Mouse (Mus musculus) ES-Bruce4 (cell line): ENCODE results near the gene Ddi2. TPM values are rescaled to one million over a fixed set of nuclear protein-coding genes. Genes with fewer than 3 reads are reported as not detected.

Source experiments
- H3K27ac ChIP-seq: 2 replicates; pipeline ENCODE4 v1.5.1; 2012; ENCODE audit warnings: low read length, inconsistent platforms; ENCODE audit not compliant: insufficient read depth
- H3K27me3 ChIP-seq: 2 replicates; pipeline ENCODE4 v1.6.1; 2012; ENCODE audit warnings: mild to moderate bottlenecking, low read length, inconsistent platforms; ENCODE audit not compliant: control insufficient read depth, poor library complexity, insufficient read depth, severe bottlenecking
- H3K36me3 ChIP-seq: 2 replicates; pipeline ENCODE4 v1.6.1; 2012; ENCODE audit warnings: inconsistent platforms, mild to moderate bottlenecking, low read length, moderate library complexity; ENCODE audit not compliant: control insufficient read depth, poor library complexity, insufficient read depth, severe bottlenecking
- H3K4me1 ChIP-seq: one replicate; pipeline ENCODE4 v1.8.1; 2011; ENCODE audit warnings: low read length; ENCODE audit not compliant: control insufficient read depth, insufficient read depth
- H3K4me3 ChIP-seq: 2 replicates; pipeline ENCODE4 v1.5.1; 2011; ENCODE audit warnings: low read depth, mild to moderate bottlenecking, low read length
- H3K9ac ChIP-seq: 2 replicates; pipeline ENCODE4 v1.6.1; 2012; ENCODE audit warnings: low read depth, mild to moderate bottlenecking, inconsistent platforms; ENCODE audit not compliant: poor library complexity, severe bottlenecking
- H3K9me3 ChIP-seq: replicated peaks from 2 replicates; pipeline ENCODE4 v1.6.1; 2012; ENCODE audit warnings: mild to moderate bottlenecking, low read length, inconsistent platforms; ENCODE audit not compliant: control insufficient read depth, poor library complexity, insufficient read depth, severe bottlenecking
- CTCF ChIP-seq: IDR thresholded peaks from one replicate; pipeline ENCODE4 v1.8.1; 2011; ENCODE audit warnings: low read depth, low read length
- EP300 ChIP-seq: IDR thresholded peaks from 2 replicates; pipeline ENCODE4 v1.6.1; 2011; ENCODE audit warnings: low read depth, low read length; ENCODE audit not compliant: insufficient read depth
- POLR2A ChIP-seq: IDR thresholded peaks from one replicate; pipeline ENCODE4 v1.8.1; 2011; ENCODE audit warnings: low read length; ENCODE audit not compliant: insufficient read depth
- polyA plus RNA-seq: library from polyadenylated mRNA; stranded (reverse); fragments of >200 nt; gene quantifications from 2 replicates; pipeline ENCODE4 v1.2.4, GENCODE M21; 2011; ENCODE audit warnings: low read depth; ENCODE audit not compliant: missing spikeins, insufficient read depth, insufficient read length

Gene Ddi2
- polyA plus RNA-seq, 1 experiment, result 46.0 TPM

- Histone ChIP-seq H3K9me3 (no peaks in the 10 kb centered on the region), H3K27me3 (no peaks in the 10 kb centered on the region), H3K4me1 (no peaks in the 10 kb centered on the region), H3K9ac (no peak overlapping the region), H3K36me3 (no peaks in the 10 kb centered on the region), H3K27ac (no peak overlapping the region), H3K4me3 (no peak overlapping the region)
- TF ChIP-seq POLR2A (no peak), CTCF (no peak), EP300 (no peak)
Measured at GRCm38 (mm10) chr4:141758874-141759542, 35.8 kb upstream of the Ddi2 start.

GRCm38 (mm10) chr4:141757124-141757523, 33.9 kb upstream of the Ddi2 start:
- Histone ChIP-seq H3K36me3 (no peaks in the 10 kb centered on the region), H3K27ac (no peak overlapping the region), H3K9me3 (no peaks in the 10 kb centered on the region), H3K27me3 (no peaks in the 10 kb centered on the region), H3K9ac (no peak overlapping the region), H3K4me3 (no peak overlapping the region), H3K4me1 (no peaks in the 10 kb centered on the region)
- no peak for TF ChIP-seq POLR2A
- no peak for TF ChIP-seq EP300
- TF ChIP-seq CTCF, result no peak

- H3K9ac ChIP-seq, result no peak overlapping the region
- TF ChIP-seq EP300, result no peak
- TF ChIP-seq CTCF, result no peak
- TF ChIP-seq POLR2A, result no peak
- no peaks in the 10 kb centered on the region for H3K27me3 ChIP-seq
- H3K36me3 ChIP-seq, result no peaks in the 10 kb centered on the region
- no peaks in the 10 kb centered on the region for H3K4me1 ChIP-seq
- no peak overlapping the region for H3K4me3 ChIP-seq
- no peak overlapping the region for H3K27ac ChIP-seq
- H3K9me3 ChIP-seq, result no peaks in the 10 kb centered on the region
Measured at GRCm38 (mm10) chr4:141755375-141755930, 32.2 kb upstream of the Ddi2 start.

- no peaks in the 10 kb centered on the region for H3K27me3 ChIP-seq
- H3K27ac ChIP-seq, result no peak overlapping the region
- H3K9me3 ChIP-seq, result no peaks in the 10 kb centered on the region
- TF ChIP-seq POLR2A, result no peak
- TF ChIP-seq EP300, result no peak
- TF ChIP-seq CTCF, result no peak
- H3K36me3 ChIP-seq, result no peaks in the 10 kb centered on the region
- peaks cover 2% of the 10 kb centered on the region for H3K4me1 ChIP-seq
- H3K4me3 ChIP-seq, result no peak overlapping the region
- H3K9ac ChIP-seq, result no peak overlapping the region
Measured at GRCm38 (mm10) chr4:141752076-141752421, 28.8 kb upstream of the Ddi2 start.

GRCm38 (mm10) chr4:141751419-141752075, 28.3 kb upstream of the Ddi2 start:
- H3K9ac ChIP-seq, result no peak overlapping the region
- no peak for TF ChIP-seq CTCF
- TF ChIP-seq POLR2A, result no peak
- no peak for TF ChIP-seq EP300

GRCm38 (mm10) chr4:141750826-141751225, 27.6 kb upstream of the Ddi2 start:
- no peak for TF ChIP-seq EP300
- TF ChIP-seq POLR2A, result no peak
- TF ChIP-seq CTCF, result no peak
- no peaks in the 10 kb centered on the region for H3K27me3 ChIP-seq
- H3K9me3 ChIP-seq, result no peaks in the 10 kb centered on the region
- H3K4me3 ChIP-seq, result no peak overlapping the region
- no peak overlapping the region for H3K9ac ChIP-seq
- no peak overlapping the region for H3K27ac ChIP-seq
- H3K4me1 ChIP-seq, result peaks cover 2% of the 10 kb centered on the region
- H3K36me3 ChIP-seq, result no peaks in the 10 kb centered on the region

More at GRCm38 (mm10) chr4:141751419-141752075, 28.3 kb upstream of the Ddi2 start:
- Histone ChIP-seq H3K27ac (no peak overlapping the region), H3K27me3 (no peaks in the 10 kb centered on the region), H3K4me3 (no peak overlapping the region), H3K9me3 (no peaks in the 10 kb centered on the region), H3K36me3 (no peaks in the 10 kb centered on the region), H3K4me1 (peaks cover 2% of the 10 kb centered on the region)
